Mouse (Mus musculus): ENCODE measurements at regions not wholly inside any gene's neighbourhood (a gene's known extent, or its start where the extent isn't known, plus 50 kb on each side); places are given as distances from the start of the nearest gene placed in this dataset.

DNA sequence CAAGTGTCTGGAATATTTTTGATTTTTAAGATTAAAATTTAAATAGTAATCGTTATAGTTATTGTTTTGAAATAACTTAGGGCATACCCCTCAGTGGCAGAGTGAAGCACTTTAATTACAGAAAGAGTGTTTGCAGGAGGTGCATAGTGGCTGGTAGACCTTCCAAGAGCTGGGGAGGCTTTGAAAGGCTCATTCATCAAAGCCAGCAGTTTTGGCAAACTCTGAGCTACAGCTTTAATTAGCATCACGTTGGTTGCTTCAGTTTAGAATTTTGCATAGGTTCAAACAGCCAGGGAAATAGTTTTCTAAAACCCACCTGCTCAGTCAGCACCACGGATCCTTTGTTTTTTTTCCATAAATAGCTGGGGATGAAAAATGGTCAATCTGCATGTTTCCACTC is 113.5 kb downstream of the Nus1 start:
- no peak for TF ChIP-seq CTCF (IDR thresholded peaks at IDR 0.05; ENCODE audit: extremely low read depth, insufficient read depth, low read length)
- no peak for TF ChIP-seq POLR2A (IDR thresholded peaks at IDR 0.05; ENCODE audit: extremely low read depth, insufficient read depth, low read length)

Measured in cortical plate, adult 2 months (tissue).